Mouse (Mus musculus): ENCODE measurements at regions not wholly inside any gene's neighbourhood (a gene's known extent, or its start where the extent isn't known, plus 50 kb on each side); places are given as distances from the start of the nearest gene placed in this dataset.

DNA sequence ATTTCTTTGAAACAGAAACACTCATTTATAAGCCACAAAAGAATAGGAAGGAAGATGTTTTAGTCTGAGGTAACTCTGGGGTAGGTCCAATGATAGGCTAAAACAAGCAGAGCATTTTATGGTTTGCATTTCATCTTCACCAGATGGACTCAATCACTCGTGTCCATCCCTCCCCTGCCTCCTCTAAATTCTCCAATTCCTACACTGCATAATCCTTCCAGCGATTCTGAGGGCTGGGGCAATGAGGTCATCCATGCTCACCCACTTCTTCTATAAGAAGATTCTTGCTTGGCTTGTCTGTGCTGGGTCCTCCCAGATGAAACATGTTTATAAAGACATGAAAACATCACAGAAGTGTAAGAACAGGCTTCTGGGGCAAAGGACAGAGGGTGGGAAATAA, 630.3 kb downstream of the Bckdhb start:
- ATAC-seq (ENCODE audit: insufficient read depth, low FRiP score): peak; percentile 50; the same call in 1 of the 2 replicates
- Histone ChIP-seq H3K4me1 (ENCODE audit: control insufficient read depth, insufficient read depth, low read length) (no peaks in the 10 kb centered on the region), H3K4me3 (replicated peaks; ENCODE audit: low read length) (no peak overlapping the region), H3K36me3 (ENCODE audit: control insufficient read depth, insufficient read depth, low read length) (no peaks in the 10 kb centered on the region), H3K27me3 (ENCODE audit: control insufficient read depth, insufficient read depth, low read length) (no peaks in the 10 kb centered on the region), H3K27ac (ENCODE audit: low read length) (no peak overlapping the region), H3K9ac (ENCODE audit: low read length) (no peak overlapping the region), H3K9me3 (replicated peaks; ENCODE audit: control insufficient read depth, low read length) (no peaks in the 10 kb centered on the region), H3K4me2 (ENCODE audit: low read depth, low read length) (no peak overlapping the region)
- WGBS: 22% methylated on average over 2 of the region's 2 CpGs

DNA sequence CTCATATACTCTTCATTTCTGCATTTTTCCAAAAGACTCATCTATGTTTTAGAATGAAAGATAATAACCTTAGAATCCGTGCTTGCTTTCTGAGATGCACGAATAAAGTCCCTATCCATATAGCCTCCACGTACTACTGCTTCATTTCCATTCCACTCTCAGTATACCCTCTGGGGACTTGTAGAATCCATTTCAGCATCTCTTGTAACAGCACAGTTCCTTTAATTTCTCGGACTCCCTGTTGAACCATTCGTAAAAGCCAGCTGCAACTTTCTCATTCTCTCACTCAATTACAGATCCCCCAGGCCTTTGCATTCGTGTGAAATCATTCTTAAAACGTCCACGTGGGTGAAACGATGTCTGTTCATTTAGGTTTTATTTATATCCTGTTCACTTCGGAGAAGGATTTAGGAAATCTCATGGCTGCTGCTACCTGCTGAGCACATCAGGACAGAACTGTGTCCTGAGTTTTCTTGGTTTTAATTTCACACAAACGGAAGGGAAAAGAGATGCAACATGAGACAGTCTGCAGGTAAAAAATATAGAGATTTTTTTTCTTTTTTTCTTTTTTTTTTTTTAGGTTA, 631.4 kb downstream of the Bckdhb start:
- no peaks in the 10 kb centered on the region for H3K4me1 ChIP-seq (ENCODE audit: control insufficient read depth, insufficient read depth, low read length)
- H3K4me2 ChIP-seq (ENCODE audit: low read depth, low read length): no peak overlapping the region
- H3K36me3 ChIP-seq (ENCODE audit: control insufficient read depth, insufficient read depth, low read length): no peaks in the 10 kb centered on the region
- no peaks in the 10 kb centered on the region for H3K27me3 ChIP-seq (ENCODE audit: control insufficient read depth, insufficient read depth, low read length)
- 63% methylated on average over 11 of the region's 11 CpGs for WGBS
- H3K4me3 ChIP-seq (replicated peaks; ENCODE audit: low read length): no peak overlapping the region
- no peak for ATAC-seq (ENCODE audit: insufficient read depth, low FRiP score)
- H3K9ac ChIP-seq (ENCODE audit: low read length): no peak overlapping the region
- H3K9me3 ChIP-seq (replicated peaks; ENCODE audit: control insufficient read depth, low read length): no peaks in the 10 kb centered on the region
- H3K27ac ChIP-seq (ENCODE audit: low read length): no peak overlapping the region

DNA sequence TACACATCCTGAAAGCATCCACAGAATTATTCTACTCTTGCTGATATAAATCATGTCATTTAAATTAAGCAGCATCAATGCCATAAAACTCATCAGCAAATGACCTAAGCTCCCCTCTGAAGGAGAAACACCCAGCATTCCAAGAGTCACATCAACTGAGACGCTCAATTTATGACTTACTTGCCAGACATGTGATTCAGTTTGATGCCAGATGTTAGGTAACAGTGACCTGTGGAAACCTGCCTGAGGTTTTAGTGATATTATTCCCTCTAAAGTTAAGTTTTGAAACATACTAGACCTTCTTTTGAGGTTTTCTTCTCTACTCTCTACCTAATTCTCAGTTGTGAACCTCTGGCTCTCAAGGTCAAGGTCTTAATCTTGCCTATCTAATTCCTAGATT, 633.4 kb downstream of the Bckdhb start:
- Histone ChIP-seq H3K36me3 (ENCODE audit: control insufficient read depth, insufficient read depth, low read length) (no peaks in the 10 kb centered on the region), H3K9me3 (replicated peaks; ENCODE audit: control insufficient read depth, low read length) (no peaks in the 10 kb centered on the region), H3K4me3 (replicated peaks; ENCODE audit: low read length) (no peak overlapping the region), H3K27me3 (ENCODE audit: control insufficient read depth, insufficient read depth, low read length) (no peaks in the 10 kb centered on the region), H3K9ac (ENCODE audit: low read length) (no peak overlapping the region), H3K4me2 (ENCODE audit: low read depth, low read length) (no peak overlapping the region), H3K27ac (ENCODE audit: low read length) (no peak overlapping the region), H3K4me1 (ENCODE audit: control insufficient read depth, insufficient read depth, low read length) (no peaks in the 10 kb centered on the region)
- WGBS: 77% methylated on average over 1 of the region's 1 CpGs
- ATAC-seq (ENCODE audit: insufficient read depth, low FRiP score): no peak

DNA sequence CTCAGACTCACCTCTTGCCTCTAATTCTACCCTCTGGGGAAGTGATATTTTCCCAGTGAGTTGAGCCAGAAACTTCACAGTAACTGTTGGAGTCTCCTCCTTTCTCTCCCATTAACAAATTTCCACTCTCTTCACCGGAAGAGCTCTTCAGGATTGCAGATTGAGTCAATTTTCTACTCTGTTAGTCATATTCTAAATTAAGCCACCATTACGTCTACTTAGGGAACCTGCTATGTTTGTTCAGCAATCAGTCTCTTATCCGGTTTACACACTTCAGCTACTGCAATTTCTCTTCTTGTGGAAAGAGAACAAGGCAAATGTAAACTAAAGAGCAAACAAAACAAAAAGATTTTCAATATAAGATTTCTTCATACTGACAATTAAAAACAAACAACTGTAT, 644.6 kb downstream of the Bckdhb start:
- Histone ChIP-seq H3K4me3 (replicated peaks; ENCODE audit: low read length) (no peak overlapping the region), H3K9ac (ENCODE audit: low read length) (no peak overlapping the region), H3K9me3 (replicated peaks; ENCODE audit: control insufficient read depth, low read length) (no peaks in the 10 kb centered on the region), H3K4me2 (ENCODE audit: low read depth, low read length) (no peak overlapping the region), H3K27ac (ENCODE audit: low read length) (no peak overlapping the region), H3K36me3 (ENCODE audit: control insufficient read depth, insufficient read depth, low read length) (no peaks in the 10 kb centered on the region), H3K4me1 (ENCODE audit: control insufficient read depth, insufficient read depth, low read length) (no peaks in the 10 kb centered on the region), H3K27me3 (ENCODE audit: control insufficient read depth, insufficient read depth, low read length) (no peaks in the 10 kb centered on the region)
- ATAC-seq (ENCODE audit: insufficient read depth, low FRiP score): no peak
- 34% methylated on average over 3 of the region's 3 CpGs for WGBS

DNA sequence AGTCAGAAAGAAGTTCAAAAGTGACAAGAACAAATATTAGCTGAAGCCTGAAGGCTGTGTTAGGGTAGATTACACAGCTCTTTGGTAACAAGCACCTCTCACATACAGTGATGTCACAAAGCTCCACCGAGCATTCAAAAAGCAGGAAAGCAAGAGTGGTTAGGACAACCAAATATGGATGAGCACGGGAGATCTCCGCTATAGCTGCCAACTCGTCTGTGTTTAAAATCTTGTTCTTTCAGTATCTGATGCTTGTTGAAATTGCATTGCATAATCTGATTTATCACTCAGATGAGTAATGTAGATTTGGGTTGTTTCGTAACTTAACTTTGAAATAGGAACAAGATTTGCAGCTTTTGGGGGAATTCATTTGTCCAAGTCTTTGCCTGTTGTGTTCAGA, 652.8 kb downstream of the Bckdhb start:
- ATAC-seq (ENCODE audit: insufficient read depth, low FRiP score): no peak
- Histone ChIP-seq H3K4me1 (ENCODE audit: control insufficient read depth, insufficient read depth, low read length) (no peaks in the 10 kb centered on the region), H3K27ac (ENCODE audit: low read length) (no peak overlapping the region), H3K9me3 (replicated peaks; ENCODE audit: control insufficient read depth, low read length) (no peaks in the 10 kb centered on the region), H3K4me2 (ENCODE audit: low read depth, low read length) (no peak overlapping the region), H3K36me3 (ENCODE audit: control insufficient read depth, insufficient read depth, low read length) (no peaks in the 10 kb centered on the region), H3K9ac (ENCODE audit: low read length) (no peak overlapping the region), H3K27me3 (ENCODE audit: control insufficient read depth, insufficient read depth, low read length) (no peaks in the 10 kb centered on the region), H3K4me3 (replicated peaks; ENCODE audit: low read length) (no peak overlapping the region)
- WGBS: 62% methylated on average over 5 of the region's 5 CpGs

GRCm38 (mm10) chr9:84587791-84588190, 662.8 kb downstream of the Bckdhb start:
- Histone ChIP-seq H3K4me3 (replicated peaks; ENCODE audit: low read length) (no peak overlapping the region), H3K9me3 (replicated peaks; ENCODE audit: control insufficient read depth, low read length) (no peaks in the 10 kb centered on the region), H3K27ac (ENCODE audit: low read length) (no peak overlapping the region), H3K4me2 (ENCODE audit: low read depth, low read length) (no peak overlapping the region), H3K4me1 (ENCODE audit: control insufficient read depth, insufficient read depth, low read length) (no peaks in the 10 kb centered on the region), H3K27me3 (ENCODE audit: control insufficient read depth, insufficient read depth, low read length) (no peaks in the 10 kb centered on the region), H3K9ac (ENCODE audit: low read length) (no peak overlapping the region), H3K36me3 (ENCODE audit: control insufficient read depth, insufficient read depth, low read length) (no peaks in the 10 kb centered on the region)
- no peak for ATAC-seq (ENCODE audit: insufficient read depth, low FRiP score)
- 85% methylated on average over 4 of the region's 4 CpGs for WGBS

- Histone ChIP-seq H3K4me3 (replicated peaks; ENCODE audit: low read length) (no peak overlapping the region), H3K36me3 (ENCODE audit: control insufficient read depth, insufficient read depth, low read length) (no peaks in the 10 kb centered on the region), H3K4me2 (ENCODE audit: low read depth, low read length) (no peak overlapping the region), H3K9ac (ENCODE audit: low read length) (no peak overlapping the region), H3K27me3 (ENCODE audit: control insufficient read depth, insufficient read depth, low read length) (no peaks in the 10 kb centered on the region), H3K9me3 (replicated peaks; ENCODE audit: control insufficient read depth, low read length) (no peaks in the 10 kb centered on the region), H3K4me1 (ENCODE audit: control insufficient read depth, insufficient read depth, low read length) (no peaks in the 10 kb centered on the region), H3K27ac (ENCODE audit: low read length) (no peak overlapping the region)
- ATAC-seq (ENCODE audit: insufficient read depth, low FRiP score): no peak
- WGBS: 71% methylated on average over 2 of the region's 2 CpGs
These were observed 669.8 kb downstream of the Bckdhb start for GRCm38 (mm10) chr9:84594724-84595123.
